Mouse (Mus musculus): Measurements from ENCODE around the gene Dusp1.
A peak's percentile ranks its signal among the peaks of the same experiment; 100 is the strongest.

Gene Dusp1

GRCm38 (mm10) chr17:26515675-26516074, 46.3 kb downstream of the Dusp1 start:
- no peak for DNase-seq

DNA sequence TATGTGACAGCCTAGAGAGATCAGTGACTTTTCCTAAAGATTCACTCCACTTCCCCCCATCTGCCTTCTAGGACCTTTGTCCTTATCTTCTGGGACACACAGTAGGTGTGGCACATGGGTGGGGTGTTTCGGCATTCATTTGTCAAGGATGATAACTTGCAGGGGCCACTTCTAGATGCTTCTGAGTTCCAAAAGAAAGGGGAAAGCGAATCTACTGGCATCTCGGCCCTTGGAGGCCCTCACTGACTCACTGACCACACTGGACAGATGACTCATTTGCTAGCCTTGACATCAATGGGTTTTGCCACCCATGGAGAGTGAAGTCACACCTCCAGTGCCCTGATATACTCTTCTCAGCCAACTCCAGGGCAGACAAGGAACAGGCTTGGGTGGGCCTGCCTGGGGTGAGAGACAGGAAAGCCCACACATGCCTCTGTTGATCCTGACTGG, 47.3 kb downstream of the Dusp1 start:
- no peak for DNase-seq

- DNase-seq = no peak
Observed at GRCm38 (mm10) chr17:26513459-26514290, 48.3 kb downstream of the Dusp1 start.

DNA sequence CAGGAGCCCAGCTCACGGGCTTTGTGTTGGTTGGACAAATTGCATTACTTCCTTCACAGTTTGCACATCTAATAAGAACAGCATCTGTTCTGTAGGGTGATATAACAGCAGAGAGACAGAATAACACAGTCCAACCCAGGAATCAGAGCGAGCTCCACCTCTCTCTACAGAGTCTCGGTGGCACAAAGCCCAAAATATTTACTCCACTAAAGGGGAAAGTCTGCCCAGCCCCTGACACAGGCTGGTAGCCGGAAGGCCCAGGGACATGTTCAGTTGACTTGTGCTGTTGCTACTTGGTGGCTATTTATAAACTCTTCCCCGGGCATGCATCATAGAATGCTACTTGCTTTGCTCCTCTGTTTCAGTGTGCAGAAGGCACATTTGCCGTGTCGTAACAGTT, 49.0 kb downstream of the Dusp1 start:
- DNase-seq = no peak

DNA sequence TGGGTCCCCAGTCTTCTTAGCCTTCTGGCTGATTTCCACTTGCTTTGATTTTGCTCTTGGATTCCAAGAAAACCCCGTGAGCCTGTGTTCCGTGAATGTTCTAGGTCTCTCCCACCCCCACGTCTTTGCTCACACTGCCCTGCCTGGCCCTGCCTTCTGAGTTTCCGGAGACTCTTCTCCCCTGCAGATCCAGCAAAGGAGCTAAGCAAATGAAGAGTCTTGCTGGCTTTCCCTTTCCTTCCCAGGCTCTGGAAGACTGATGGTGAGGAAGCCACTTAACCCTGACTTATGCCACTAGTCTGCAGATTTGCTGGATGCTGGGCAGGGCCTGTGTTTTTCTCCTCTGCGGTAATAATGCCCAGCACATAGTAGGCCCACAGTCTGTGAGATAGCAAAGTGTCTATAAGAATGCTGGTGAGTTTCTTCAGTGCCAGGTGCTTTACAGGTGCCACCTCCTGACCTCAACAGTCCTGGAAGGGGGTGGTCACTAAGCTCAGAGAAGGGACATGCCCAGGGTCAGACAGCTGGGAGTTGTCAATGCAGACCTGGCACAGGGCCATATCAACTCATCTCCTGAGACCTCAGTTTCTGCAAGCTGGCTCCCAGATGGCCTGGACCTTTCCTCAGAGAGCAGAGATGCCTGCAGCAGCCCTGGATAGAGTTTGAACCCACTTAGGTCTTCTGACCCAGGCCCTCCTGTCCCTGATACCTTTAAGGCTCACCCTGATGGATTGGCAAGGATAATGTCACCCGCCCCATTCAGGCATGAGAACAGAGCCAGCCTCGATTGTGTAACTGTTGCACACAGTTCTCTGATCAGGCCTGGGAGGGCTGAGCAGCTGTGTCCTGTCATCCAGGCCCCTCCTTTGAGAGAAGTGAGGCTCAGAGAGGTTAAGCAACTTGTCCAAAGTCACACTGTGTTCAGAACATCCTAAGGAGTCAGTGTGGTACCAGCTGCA, 49.8 kb downstream of the Dusp1 start:
- DNase-seq = no peak

DNA sequence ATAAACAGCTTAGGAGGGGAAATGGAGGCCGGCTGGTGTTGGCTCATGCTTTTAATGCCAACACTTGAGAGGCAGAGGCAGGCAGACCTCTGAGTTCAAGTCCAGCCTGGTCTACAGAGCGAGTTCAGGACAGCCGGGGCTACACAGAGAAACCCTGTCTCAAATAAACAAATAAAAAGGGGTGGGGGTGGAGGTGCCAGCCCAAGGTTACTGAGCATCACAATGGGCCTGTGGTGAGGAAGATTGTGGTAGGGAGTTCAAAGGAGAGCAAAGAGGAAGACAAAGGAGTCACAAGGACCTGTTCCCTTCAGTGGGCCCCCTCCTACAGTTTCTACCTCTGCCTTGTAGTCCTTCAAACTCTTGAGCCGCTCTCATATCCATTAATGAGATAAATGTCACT, 50.7 kb downstream of the Dusp1 start:
- no peak for DNase-seq

DNA sequence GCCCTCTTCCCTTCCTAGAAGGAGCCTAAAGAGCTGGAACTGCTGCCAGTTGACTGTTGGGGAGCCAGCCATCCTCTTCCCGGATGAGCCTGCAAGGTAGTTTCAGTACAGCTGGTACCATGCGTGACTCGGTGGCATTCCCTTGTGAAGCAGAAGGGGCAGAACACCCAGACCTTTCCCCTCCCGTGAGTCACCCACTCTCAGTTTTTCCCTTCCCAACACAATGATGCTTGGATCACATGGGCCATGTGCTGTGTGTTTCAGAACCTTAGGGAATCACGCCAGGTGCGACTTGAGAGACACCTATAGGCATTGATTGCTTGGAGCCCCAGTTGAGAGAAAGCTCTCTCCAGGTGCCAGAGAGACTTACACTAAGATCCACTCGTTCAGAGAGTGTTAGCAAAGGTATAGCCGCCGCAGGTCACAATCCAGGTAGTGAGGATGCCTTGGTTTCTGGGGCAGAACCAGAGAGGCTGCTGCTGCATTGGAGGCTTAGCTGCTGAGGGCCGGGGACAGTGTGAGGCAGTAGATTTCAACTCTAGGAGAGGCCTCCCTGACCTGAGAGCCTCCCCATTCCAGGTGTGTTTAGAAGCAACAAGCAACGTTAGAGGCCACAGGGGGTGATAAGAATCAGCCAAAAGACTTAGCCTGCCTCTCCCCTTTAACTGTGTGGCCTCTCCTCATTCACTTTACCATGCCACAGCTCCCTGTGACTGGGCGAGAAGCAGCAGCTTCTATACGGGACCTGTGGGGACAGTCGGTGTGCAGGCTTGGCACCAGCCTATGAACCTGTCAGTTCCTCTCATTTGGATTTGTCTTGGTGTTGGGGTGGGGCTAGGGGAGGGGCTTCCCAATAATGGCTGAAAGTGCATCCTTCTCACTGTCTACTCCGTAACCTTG, 51.5 kb downstream of the Dusp1 start:
- DNase-seq = no peak

- DNase-seq = peak; percentile 76
Observed at GRCm38 (mm10) chr17:26508961-26509771, 52.8 kb downstream of the Dusp1 start.

DNA sequence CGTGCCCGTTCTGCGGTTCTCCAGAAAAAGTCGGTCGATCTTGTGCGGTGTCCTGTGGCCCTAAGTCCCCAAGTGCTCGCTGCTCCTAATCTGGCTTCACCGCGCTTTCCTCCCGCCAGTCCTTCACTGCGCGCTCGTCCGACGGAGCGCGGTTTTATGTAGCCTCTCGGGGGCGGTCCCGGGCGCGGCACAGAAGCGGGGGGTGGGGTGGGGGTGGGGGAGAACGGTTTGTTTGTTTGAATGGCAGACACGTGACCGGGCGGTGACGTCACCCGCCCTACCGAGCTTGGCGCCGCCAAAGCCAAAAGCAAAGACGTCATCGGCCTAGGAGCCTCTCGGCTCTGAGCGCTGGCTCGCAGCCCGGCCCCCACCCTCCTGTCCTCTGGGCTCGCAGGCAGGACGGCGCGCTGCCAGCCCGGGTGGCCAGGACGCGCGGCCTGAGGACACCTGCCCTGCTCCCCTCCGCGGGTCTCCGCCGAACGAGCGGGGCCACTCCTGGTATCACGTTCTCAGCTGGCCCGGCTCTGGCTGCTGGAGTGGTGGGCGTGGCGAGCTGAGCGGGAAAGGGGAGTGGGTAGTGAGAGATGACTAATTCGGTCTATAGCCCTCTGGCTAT, 53.5 kb downstream of the Dusp1 start:
- DNase-seq = peak; percentile 95

- peak; percentile 83 for DNase-seq
Observed at GRCm38 (mm10) chr17:26507966-26508344, 54.0 kb downstream of the Dusp1 start.

- DNase-seq = peak; percentile 38
Observed at GRCm38 (mm10) chr17:26506997-26507871, 54.7 kb downstream of the Dusp1 start.

GRCm38 (mm10) chr17:26506031-26506641, 55.8 kb downstream of the Dusp1 start:
- DNase-seq = no peak

- no peak for DNase-seq
Observed at GRCm38 (mm10) chr17:26505181-26505581, 56.7 kb downstream of the Dusp1 start.

DNA sequence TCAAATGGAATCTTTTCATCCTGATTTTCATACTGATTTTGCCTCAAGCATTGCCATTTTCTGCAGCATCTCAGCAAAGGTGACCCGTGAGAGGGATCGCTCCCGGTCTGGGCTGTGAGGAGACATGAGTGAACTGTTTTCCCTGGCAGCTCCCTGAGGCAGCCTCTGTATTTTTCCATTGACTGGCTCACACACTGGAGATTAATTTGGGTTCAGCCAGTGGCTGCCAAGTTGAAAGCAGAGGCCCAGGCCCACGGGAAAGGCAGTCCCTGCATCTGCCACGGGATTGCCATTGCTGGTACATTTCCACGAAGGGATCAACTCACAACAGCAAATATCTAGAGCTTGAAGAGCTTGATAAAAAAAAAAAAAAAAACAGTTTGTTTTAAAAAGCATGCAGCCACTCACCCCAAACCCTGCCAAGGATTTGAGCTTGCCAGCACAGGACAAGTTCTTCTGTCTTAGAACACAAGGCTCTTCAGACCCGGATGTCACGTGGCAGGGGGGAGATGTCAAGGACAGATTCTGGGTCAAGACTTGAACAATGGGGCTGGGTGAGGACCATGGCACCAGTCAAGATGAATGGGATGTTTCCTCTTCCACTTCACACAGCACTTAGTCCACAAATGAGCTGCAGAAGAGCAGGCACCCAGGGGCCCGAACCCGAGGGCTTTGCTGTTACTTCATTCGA, 57.8 kb downstream of the Dusp1 start:
- DNase-seq = peak; percentile 35

- DNase-seq = peak; percentile 68
Observed at GRCm38 (mm10) chr17:26502808-26503671, 58.9 kb downstream of the Dusp1 start.

- DNase-seq = no peak
Observed at GRCm38 (mm10) chr17:26501826-26502225, 60.1 kb downstream of the Dusp1 start.

- DNase-seq = no peak
Observed at GRCm38 (mm10) chr17:26498626-26499025, 63.3 kb downstream of the Dusp1 start.

- no peak for DNase-seq
Observed at GRCm38 (mm10) chr17:26497416-26497923, 64.5 kb downstream of the Dusp1 start.

Measured in right cerebral cortex, postnatal 4 days (tissue).